Mouse (Mus musculus) left cerebral cortex, postnatal 25 days (tissue): Measurements from ENCODE around the gene Cep85l. TPM values are rescaled to one million over a fixed set of nuclear protein-coding genes. Genes with fewer than 3 reads are reported as not detected.

Experiments
- DNase-seq, 2 experiments: peaks; one replicate each; pipeline ENCODE4 v3.0.0; 2022; ENCODE audit warnings: low spot score in 2 of 2, mixed read lengths in 1 of 2
- intact Hi-C: fragments of 180-260 bp; cut with DNase I; formaldehyde crosslinking; loops from one replicate; pipeline ENCODE4 v1.15.1; 2025
- total RNA-seq, 2 experiments: library from RNA; stranded (reverse); gene quantifications; 2 replicates each; pipeline ENCODE4 v1.2.3; 2021

Gene Cep85l
- total RNA-seq, 2 experiments from 2014 or later, result 18.7 to 19.9 TPM

GRCm38 (mm10) chr10:53398540-53398902 is 18.8 kb upstream of the Cep85l start:
- no peak for DNase-seq
- intact Hi-C loops, result loop anchor here (2.0 kb wide), 1 partner anchor 16 kb away; no protein-coding TSS in a partner anchor

GRCm38 (mm10) chr10:53397846-53398539 is 18.2 kb upstream of the Cep85l start:
- intact Hi-C loops, result loop anchor here (2.0 kb wide), 1 partner anchor 17 kb away; no protein-coding TSS in a partner anchor
- DNase-seq, result no peak

- intact Hi-C loops, result no loop called here
Measured at GRCm38 (mm10) chr10:53394923-53395629, 15.3 kb upstream of the Cep85l start.

GRCm38 (mm10) chr10:53388227-53388920 is 8.6 kb upstream of the Cep85l start:
- DNase-seq, result peak in 1 of 2 experiments; percentile 69
- intact Hi-C loops, result no loop called here

More at GRCm38 (mm10) chr10:53394923-53395629, 15.3 kb upstream of the Cep85l start:
- no peak for DNase-seq

- intact Hi-C loops, result no loop called here
- DNase-seq, result no peak
Measured at GRCm38 (mm10) chr10:53385438-53385837, 5.7 kb upstream of the Cep85l start.

DNA sequence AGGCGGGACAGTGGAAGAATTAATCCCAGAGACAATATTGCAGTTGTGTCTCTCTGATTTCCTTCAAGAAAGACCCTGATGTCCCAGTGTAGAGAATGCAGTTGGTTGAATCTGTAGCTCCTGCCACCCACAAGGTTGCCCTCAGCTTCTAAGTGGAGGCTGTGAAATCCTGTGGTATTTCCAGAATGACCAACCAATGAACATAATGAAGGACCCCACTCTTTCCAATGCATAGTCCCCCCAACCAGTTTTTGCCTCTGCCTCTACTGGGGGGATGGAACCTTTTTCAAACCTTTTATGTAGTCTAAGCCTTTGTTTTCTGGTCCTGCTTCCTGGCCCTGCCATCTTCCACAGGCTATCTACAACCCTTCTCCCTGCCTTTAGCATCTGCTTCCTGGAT is 5.1 kb upstream of the Cep85l start:
- DNase-seq, result no peak
- intact Hi-C loops, result no loop called here

- no peak for DNase-seq
- intact Hi-C loops, result no loop called here
Measured at GRCm38 (mm10) chr10:53382696-53383365, 3.1 kb upstream of the Cep85l start.

GRCm38 (mm10) chr10:53378981-53379708 is 602 bp downstream of the Cep85l start:
- intact Hi-C loops, result loop anchor here (2.0 to 10.0 kb wide), 2 partner anchors 30 to 216 kb away; partner anchors contain the start of gene Asf1a
- peak; percentile 38 to 43 for DNase-seq

- no peak for DNase-seq
- intact Hi-C loops, result loop anchor here (2.0 to 10.0 kb wide), 2 partner anchors 29 to 217 kb away; partner anchors contain the start of gene Asf1a
Measured at GRCm38 (mm10) chr10:53378296-53378695, 1.5 kb downstream of the Cep85l start.

- no peak for DNase-seq
- intact Hi-C loops, result loop anchor here (10.0 kb wide), 1 partner anchor 218 kb away; the partner anchor contains the start of gene Asf1a
Measured at GRCm38 (mm10) chr10:53377096-53377495, 2.7 kb downstream of the Cep85l start.

GRCm38 (mm10) chr10:53373885-53374578 is 5.7 kb downstream of the Cep85l start:
- no peak for DNase-seq
- intact Hi-C loops, result loop anchor here (10.0 kb wide), 1 partner anchor 221 kb away; the partner anchor contains the start of gene Asf1a

DNA sequence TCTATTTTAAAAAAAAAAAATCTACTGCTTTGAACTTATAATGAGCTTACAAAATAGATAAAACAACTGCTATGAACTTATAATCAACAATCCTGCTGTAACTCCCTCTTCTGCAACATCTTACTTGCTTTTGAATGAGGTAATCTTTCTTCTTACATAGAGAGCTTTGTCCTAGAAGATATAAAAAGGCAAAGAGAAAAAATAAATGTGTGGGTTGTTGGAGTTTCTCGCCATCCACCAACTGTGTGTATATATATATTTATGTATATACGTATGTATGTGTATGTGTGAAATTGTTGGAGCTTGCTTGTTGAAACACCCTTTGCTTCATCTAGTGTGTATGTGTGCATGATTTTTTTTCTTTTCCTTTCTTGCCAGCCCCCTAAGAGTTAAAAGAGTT is 12.5 kb downstream of the Cep85l start:
- intact Hi-C loops, result no loop called here
- peak in 1 of 2 experiments; percentile 69 for DNase-seq

GRCm38 (mm10) chr10:53364311-53364710 is 15.4 kb downstream of the Cep85l start:
- intact Hi-C loops, result no loop called here
- no peak for DNase-seq

GRCm38 (mm10) chr10:53359016-53359415 is 20.7 kb downstream of the Cep85l start:
- intact Hi-C loops, result no loop called here
- DNase-seq, result no peak

GRCm38 (mm10) chr10:53353665-53354064 is 26.1 kb downstream of the Cep85l start:
- no peak for DNase-seq

GRCm38 (mm10) chr10:53349254-53349653 is 30.5 kb downstream of the Cep85l start:
- intact Hi-C loops, result loop anchor here (2.0 to 10.0 kb wide), 2 partner anchors 30 to 246 kb away; partner anchors contain the start of genes Asf1a and Cep85l
- no peak for DNase-seq

More at GRCm38 (mm10) chr10:53353665-53354064, 26.1 kb downstream of the Cep85l start:
- intact Hi-C loops, result no loop called here

DNA sequence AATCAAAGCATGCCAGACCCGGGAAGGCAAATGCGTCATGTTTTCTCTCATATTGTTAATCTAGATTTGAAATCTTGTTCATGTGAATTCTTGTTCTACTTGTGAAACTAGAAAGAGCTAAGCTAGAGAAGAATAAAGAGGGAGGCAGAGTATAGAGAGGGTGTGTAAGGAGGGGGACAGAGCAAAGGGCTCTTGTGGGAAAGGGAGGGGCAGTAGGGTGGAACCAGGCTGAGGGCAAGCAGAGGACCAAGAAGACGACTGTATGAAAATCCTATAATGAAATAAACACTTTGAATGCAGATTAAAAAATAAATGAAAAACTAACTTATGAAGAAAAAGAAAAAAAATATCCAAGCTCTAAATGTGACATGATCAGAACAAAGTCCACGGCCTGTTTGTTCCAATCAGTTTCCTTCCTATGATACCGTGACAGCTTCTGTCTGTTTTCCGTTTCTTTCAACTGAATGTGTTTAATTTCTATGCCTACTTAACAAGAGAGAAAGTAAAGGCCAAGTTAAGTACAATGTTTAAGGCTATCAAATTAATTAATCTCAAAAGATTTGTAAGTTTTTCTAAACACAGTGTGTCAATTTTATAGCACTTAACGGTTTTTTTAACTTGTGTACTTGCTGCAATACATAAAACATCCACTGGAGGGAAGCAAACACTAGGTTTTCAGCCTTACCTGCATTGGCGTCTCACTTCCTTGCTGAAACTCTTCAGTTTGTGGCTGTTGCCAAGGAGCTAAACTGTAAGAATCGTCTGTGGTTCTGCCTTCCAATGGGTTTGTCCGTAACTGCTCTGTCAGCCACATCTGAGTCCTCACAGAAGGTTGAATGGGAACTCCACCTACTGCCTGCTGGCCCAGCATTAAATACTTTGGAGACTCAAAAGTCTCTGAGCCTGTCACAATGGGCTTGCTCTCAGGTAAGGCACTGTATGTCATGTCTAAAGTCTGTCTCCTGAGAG is 31.7 kb downstream of the Cep85l start:
- intact Hi-C loops, result loop anchor here (1.0 to 10.0 kb wide), 3 partner anchors 31 to 247 kb away; partner anchors contain the start of genes Asf1a and Cep85l
- DNase-seq, result peak; percentile 79 to 86
